Mouse (Mus musculus) lung, embryonic 14.5 days (tissue): ENCODE results near the gene Rab36. TPM values are rescaled to one million over a fixed set of nuclear protein-coding genes. Genes with fewer than 3 reads are reported as not detected.

Experiments used
- ATAC-seq: fragments of 200-750 bp; cut with Nextera tagmentation; 2 replicates; pipeline ENCODE4 v1.8.0; 2017; ENCODE audit warnings: mild to moderate bottlenecking, moderate TSS enrichment, moderate library complexity; ENCODE audit not compliant: insufficient read depth
- DNase-seq: peaks from one replicate; pipeline ENCODE4 v3.0.0-alpha.2; 2015
- H3K27ac ChIP-seq: fragments of 300-500 bp; sonication (generic); 2 replicates; pipeline ENCODE4 v1.5.1; 2014; ENCODE audit warnings: low read depth, mild to moderate bottlenecking, moderate library complexity
- H3K27me3 ChIP-seq: fragments of 300-500 bp; sonication (generic); 2 replicates; pipeline ENCODE4 v1.6.1; 2014; ENCODE audit warnings: low read length, control low read depth; ENCODE audit not compliant: insufficient read depth
- H3K36me3 ChIP-seq: fragments of 300-500 bp; sonication (generic); 2 replicates; pipeline ENCODE4 v1.6.1; 2014; ENCODE audit warnings: control low read depth; ENCODE audit not compliant: insufficient read depth
- H3K4me1 ChIP-seq: fragments of 300-500 bp; sonication (generic); 2 replicates; pipeline ENCODE4 v1.6.1; 2014; ENCODE audit warnings: antibody characterized with exemption, control low read depth; ENCODE audit not compliant: insufficient read depth
- H3K4me2 ChIP-seq: fragments of 300-500 bp; sonication (generic); 2 replicates; pipeline ENCODE4 v1.6.1; 2014; ENCODE audit warnings: mild to moderate bottlenecking
- H3K4me3 ChIP-seq: fragments of 300-500 bp; sonication (generic); 2 replicates; pipeline ENCODE4 v1.5.1; 2014; ENCODE audit warnings: low read depth, low read length
- H3K9ac ChIP-seq: fragments of 300-500 bp; sonication (generic); 2 replicates; pipeline ENCODE4 v1.6.1; 2014
- H3K9me3 ChIP-seq: fragments of 300-500 bp; sonication (generic); 2 replicates; pipeline ENCODE4 v1.6.1; 2016; ENCODE audit warnings: low read depth, low read length, control low read depth
- CTCF ChIP-seq: IDR thresholded peaks from 2 replicates; pipeline ENCODE4 v1.5.1; 2016; ENCODE audit warnings: antibody characterized with exemption, low read depth
- WGBS: fragments of 180-500 bp; shearing (Covaris S2); extraction: QIAGEN DNeasy Blood & Tissue Kit; methylation state at CpG from one replicate; pipeline ENCODE4 v1.1.7; 2014; 5-methylcytosine and 5-hydroxymethylcytosine counted together
- polyA plus RNA-seq: library from polyadenylated mRNA; unstranded; fragments of >200 nt; fragmentation: Nextera tagmentation; extraction: Ambion mirVana; gene quantifications from 2 replicates; pipeline ENCODE4 v1.2.1, GENCODE M21; 2014

Gene Rab36
- polyA plus RNA-seq, 1 experiment from 2014 or later, result 14.8 TPM

DNA sequence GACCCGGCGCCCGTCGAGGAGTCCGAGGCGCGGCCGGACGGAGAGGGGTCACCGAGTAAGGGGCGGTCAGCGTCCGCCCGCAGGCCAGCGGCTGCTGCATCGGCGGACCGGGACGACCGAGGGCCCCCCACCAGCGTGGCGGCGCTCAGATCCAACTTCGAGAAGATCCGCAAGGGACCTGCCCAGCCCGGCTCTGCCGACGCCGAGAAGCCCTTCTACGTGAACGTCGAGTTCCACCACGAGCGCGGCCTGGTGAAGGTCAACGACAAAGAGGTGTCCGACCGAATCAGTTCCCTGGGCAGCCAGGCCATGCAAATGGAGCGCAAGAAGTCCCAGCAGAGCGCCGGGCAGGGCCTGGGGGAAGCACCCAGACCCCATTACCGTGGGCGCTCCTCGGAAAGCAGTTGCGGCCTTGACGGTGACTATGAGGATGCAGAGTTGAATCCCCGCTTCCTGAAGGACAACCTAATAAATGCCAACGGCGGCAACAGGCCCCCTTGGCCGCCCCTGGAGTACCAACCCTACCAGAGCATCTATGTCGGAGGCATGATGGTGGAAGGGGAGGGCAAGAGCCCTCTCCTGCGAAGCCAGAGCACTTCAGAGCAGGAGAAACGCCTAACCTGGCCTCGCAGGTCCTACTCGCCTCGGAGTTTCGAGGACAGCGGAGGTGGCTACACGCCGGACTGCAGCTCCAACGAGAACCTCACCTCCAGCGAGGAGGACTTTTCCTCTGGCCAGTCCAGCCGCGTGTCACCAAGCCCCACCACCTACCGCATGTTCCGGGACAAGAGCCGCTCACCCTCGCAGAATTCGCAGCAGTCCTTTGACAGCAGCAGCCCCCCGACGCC lies 24.7 kb downstream of the Rab36 start:
- DNase-seq, result peak; percentile 45
- Histone ChIP-seq H3K9me3 (no peaks in the 10 kb centered on the region), H3K27me3 (no peaks in the 10 kb centered on the region), H3K36me3 (peaks cover under 1% of the 10 kb centered on the region; the same call in 1 of the 2 replicates), H3K27ac (peak overlapping the region; percentile 30; the same call in 1 of the 2 replicates), H3K4me1 (peaks cover 20% of the 10 kb centered on the region), H3K4me2 (peak overlapping the region; percentile 94), H3K9ac (peak overlapping the region; percentile 76), H3K4me3 (peak overlapping the region; percentile 85)
- 2% methylated on average over 71 of the region's 71 CpGs for WGBS
- TF ChIP-seq CTCF, result no peak
- ATAC-seq, result no peak

DNA sequence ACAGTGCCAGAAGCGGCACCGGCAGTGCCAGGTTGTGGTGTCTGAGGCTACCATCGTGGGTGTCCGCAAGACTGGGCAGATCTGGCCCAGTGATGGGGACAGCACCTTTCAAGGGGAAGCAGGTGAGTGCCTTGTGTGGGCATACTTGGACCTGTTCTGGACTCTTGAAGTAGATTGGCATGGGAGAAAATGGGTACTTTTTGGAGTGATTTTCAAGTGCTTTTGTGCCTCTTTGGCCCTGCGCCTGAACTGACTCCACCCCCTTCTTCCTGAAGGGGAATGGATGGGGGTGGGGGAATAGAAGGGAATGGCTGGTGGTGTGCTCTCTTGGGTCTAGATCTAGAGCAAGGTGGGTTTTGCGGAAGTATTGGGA lies 25.3 kb downstream of the Rab36 start:
- Histone ChIP-seq H3K4me2 (peak overlapping the region; percentile 94), H3K9me3 (no peaks in the 10 kb centered on the region), H3K4me3 (peak overlapping the region; percentile 85), H3K4me1 (peaks cover 20% of the 10 kb centered on the region), H3K9ac (peak overlapping the region; percentile 76), H3K36me3 (peaks cover 2% of the 10 kb centered on the region; the same call in 1 of the 2 replicates), H3K27me3 (no peaks in the 10 kb centered on the region), H3K27ac (peak overlapping the region; percentile 30; the same call in 1 of the 2 replicates)
- TF ChIP-seq CTCF, result no peak
- ATAC-seq, result peak; percentile 12; the same call in 1 of the 2 replicates
- WGBS, result 8% methylated on average over 6 of the region's 6 CpGs
- peak; percentile 71 for DNase-seq

DNA sequence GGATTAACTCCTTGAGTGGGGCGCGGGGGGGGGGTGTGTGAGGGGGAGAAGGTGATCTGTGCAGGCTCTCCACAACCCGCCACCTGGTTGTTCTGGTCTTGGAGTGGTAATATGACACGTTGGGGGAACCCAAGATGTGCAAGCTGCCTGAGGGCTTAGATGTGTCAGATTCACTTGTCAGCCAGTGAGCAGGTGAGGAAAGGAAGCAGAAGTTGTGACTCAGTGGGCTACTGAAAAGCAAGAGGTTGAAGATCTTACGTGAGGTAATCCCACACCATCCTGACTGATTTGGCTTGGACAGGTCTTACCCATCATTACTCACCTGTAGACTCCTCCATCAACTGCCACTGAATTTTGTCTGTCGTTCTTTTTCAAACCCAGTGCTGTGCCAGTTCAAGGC lies 25.8 kb downstream of the Rab36 start:
- Histone ChIP-seq H3K4me2 (peak overlapping the region; percentile 94), H3K27ac (no peak overlapping the region), H3K9ac (no peak overlapping the region), H3K9me3 (no peaks in the 10 kb centered on the region), H3K27me3 (no peaks in the 10 kb centered on the region), H3K36me3 (peaks cover 2% of the 10 kb centered on the region; the same call in 1 of the 2 replicates), H3K4me1 (peaks cover 20% of the 10 kb centered on the region), H3K4me3 (peak overlapping the region; percentile 85)
- DNase-seq (no peak), ATAC-seq (peak; percentile 5; the same call in 1 of the 2 replicates)
- WGBS, result 27% methylated on average over 6 of the region's 6 CpGs
- no peak for TF ChIP-seq CTCF

- H3K4me1 ChIP-seq, result peaks cover 20% of the 10 kb centered on the region
- H3K27ac ChIP-seq, result no peak overlapping the region
- H3K36me3 ChIP-seq, result peaks cover 2% of the 10 kb centered on the region; the same call in 1 of the 2 replicates
- H3K4me2 ChIP-seq, result peak overlapping the region; percentile 94
- H3K9ac ChIP-seq, result no peak overlapping the region
- H3K27me3 ChIP-seq, result no peaks in the 10 kb centered on the region
- H3K4me3 ChIP-seq, result peak overlapping the region; percentile 85
- DNase-seq, result no peak
- WGBS, result 34% methylated on average over 12 of the region's 12 CpGs
- no peak for TF ChIP-seq CTCF
- H3K9me3 ChIP-seq, result no peaks in the 10 kb centered on the region
- no peak for ATAC-seq
Measured at GRCm38 (mm10) chr10:75063301-75063965, 26.6 kb downstream of the Rab36 start.

GRCm38 (mm10) chr10:75065691-75066090 lies 28.8 kb downstream of the Rab36 start:
- no peak overlapping the region for H3K4me3 ChIP-seq
- H3K4me2 ChIP-seq, result no peak overlapping the region
- H3K27ac ChIP-seq, result no peak overlapping the region
- no peak overlapping the region for H3K9ac ChIP-seq
- DNase-seq (no peak), ATAC-seq (no peak)
- WGBS, result 75% methylated on average over 6 of the region's 6 CpGs
- peaks cover 2% of the 10 kb centered on the region; the same call in 1 of the 2 replicates for H3K36me3 ChIP-seq
- TF ChIP-seq CTCF, result no peak
- H3K4me1 ChIP-seq, result peaks cover 21% of the 10 kb centered on the region
- no peaks in the 10 kb centered on the region for H3K9me3 ChIP-seq
- no peaks in the 10 kb centered on the region for H3K27me3 ChIP-seq

GRCm38 (mm10) chr10:75067446-75067845 lies 30.6 kb downstream of the Rab36 start:
- peaks cover 10% of the 10 kb centered on the region; the same call in 1 of the 2 replicates for H3K36me3 ChIP-seq
- no peak overlapping the region; the same call in 1 of the 2 replicates for H3K27ac ChIP-seq
- DNase-seq (no peak), ATAC-seq (no peak)
- H3K9me3 ChIP-seq, result no peaks in the 10 kb centered on the region
- no peak for TF ChIP-seq CTCF
- H3K4me1 ChIP-seq, result peaks cover 18% of the 10 kb centered on the region
- H3K9ac ChIP-seq, result no peak overlapping the region
- no peak overlapping the region for H3K4me3 ChIP-seq
- H3K4me2 ChIP-seq, result no peak overlapping the region; the same call in 1 of the 2 replicates
- no peaks in the 10 kb centered on the region for H3K27me3 ChIP-seq

DNA sequence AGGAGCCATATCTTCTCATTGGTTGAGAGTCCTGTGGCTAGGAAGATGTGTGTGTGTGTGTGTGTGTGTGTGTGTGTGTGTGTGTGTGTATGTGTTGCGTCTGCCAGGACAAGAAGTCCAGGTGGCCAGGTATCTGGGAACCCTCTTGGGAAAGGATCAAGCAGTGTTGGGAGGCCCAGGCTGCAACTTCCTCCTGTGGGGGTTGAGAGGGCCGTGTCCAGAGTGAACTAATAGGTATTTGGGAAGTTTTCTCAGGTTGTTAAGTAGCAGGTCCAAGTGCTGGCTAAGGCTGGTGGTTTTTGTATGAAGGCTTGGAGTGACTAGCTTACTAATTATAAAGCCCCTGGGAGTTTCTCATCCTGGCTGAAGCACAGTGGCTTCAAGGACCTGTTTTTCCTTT lies 31.2 kb downstream of the Rab36 start:
- Histone ChIP-seq H3K36me3 (peaks cover 15% of the 10 kb centered on the region; the same call in 1 of the 2 replicates), H3K9ac (no peak overlapping the region), H3K27ac (peak overlapping the region; percentile 42; the same call in 1 of the 2 replicates), H3K4me2 (peak overlapping the region; percentile 51), H3K4me1 (peaks cover 11% of the 10 kb centered on the region), H3K27me3 (no peaks in the 10 kb centered on the region), H3K4me3 (0 out of 2 replicates have a peak overlapping the region, but pooled peaks have one; percentile 6), H3K9me3 (no peaks in the 10 kb centered on the region)
- TF ChIP-seq CTCF, result no peak
- 32% methylated on average over 2 of the region's 2 CpGs for WGBS
- DNase-seq (no peak), ATAC-seq (no peak)
